Mouse (Mus musculus) ES-Bruce4 (cell line): ENCODE measurements around the gene Cstf3. TPM values are rescaled to one million over a fixed set of nuclear protein-coding genes. Genes with fewer than 3 reads are reported as not detected.

Experiments used
- H3K27ac ChIP-seq: 2 replicates; pipeline ENCODE4 v1.5.1; 2012; ENCODE audit warnings: low read length, inconsistent platforms; ENCODE audit not compliant: insufficient read depth
- H3K27me3 ChIP-seq: 2 replicates; pipeline ENCODE4 v1.6.1; 2012; ENCODE audit warnings: mild to moderate bottlenecking, low read length, inconsistent platforms; ENCODE audit not compliant: control insufficient read depth, poor library complexity, insufficient read depth, severe bottlenecking
- H3K36me3 ChIP-seq: 2 replicates; pipeline ENCODE4 v1.6.1; 2012; ENCODE audit warnings: inconsistent platforms, mild to moderate bottlenecking, low read length, moderate library complexity; ENCODE audit not compliant: control insufficient read depth, poor library complexity, insufficient read depth, severe bottlenecking
- H3K4me1 ChIP-seq: one replicate; pipeline ENCODE4 v1.8.1; 2011; ENCODE audit warnings: low read length; ENCODE audit not compliant: control insufficient read depth, insufficient read depth
- H3K4me3 ChIP-seq: 2 replicates; pipeline ENCODE4 v1.5.1; 2011; ENCODE audit warnings: low read depth, mild to moderate bottlenecking, low read length
- H3K9ac ChIP-seq: 2 replicates; pipeline ENCODE4 v1.6.1; 2012; ENCODE audit warnings: low read depth, mild to moderate bottlenecking, inconsistent platforms; ENCODE audit not compliant: poor library complexity, severe bottlenecking
- H3K9me3 ChIP-seq: replicated peaks from 2 replicates; pipeline ENCODE4 v1.6.1; 2012; ENCODE audit warnings: mild to moderate bottlenecking, low read length, inconsistent platforms; ENCODE audit not compliant: control insufficient read depth, poor library complexity, insufficient read depth, severe bottlenecking
- CTCF ChIP-seq: IDR thresholded peaks from one replicate; pipeline ENCODE4 v1.8.1; 2011; ENCODE audit warnings: low read depth, low read length
- EP300 ChIP-seq: IDR thresholded peaks from 2 replicates; pipeline ENCODE4 v1.6.1; 2011; ENCODE audit warnings: low read depth, low read length; ENCODE audit not compliant: insufficient read depth
- POLR2A ChIP-seq: IDR thresholded peaks from one replicate; pipeline ENCODE4 v1.8.1; 2011; ENCODE audit warnings: low read length; ENCODE audit not compliant: insufficient read depth
- polyA plus RNA-seq: library from polyadenylated mRNA; stranded (reverse); fragments of >200 nt; gene quantifications from 2 replicates; pipeline ENCODE4 v1.2.4, GENCODE M21; 2011; ENCODE audit warnings: low read depth; ENCODE audit not compliant: missing spikeins, insufficient read depth, insufficient read length

Gene Cstf3
- polyA plus RNA-seq, 1 experiment = 85.7 TPM

GRCm38 (mm10) chr2:104590829-104591117, 450 bp downstream of the Cstf3 start:
- Histone ChIP-seq H3K27me3 (no peaks in the 10 kb centered on the region), H3K4me3 (peak overlapping the region; percentile 94), H3K27ac (peak overlapping the region; percentile 57), H3K36me3 (peaks cover 15% of the 10 kb centered on the region), H3K9me3 (no peaks in the 10 kb centered on the region), H3K9ac (peak overlapping the region; percentile 86), H3K4me1 (peaks cover 7% of the 10 kb centered on the region)
- TF ChIP-seq CTCF (no peak), POLR2A (no peak), EP300 (no peak)

DNA sequence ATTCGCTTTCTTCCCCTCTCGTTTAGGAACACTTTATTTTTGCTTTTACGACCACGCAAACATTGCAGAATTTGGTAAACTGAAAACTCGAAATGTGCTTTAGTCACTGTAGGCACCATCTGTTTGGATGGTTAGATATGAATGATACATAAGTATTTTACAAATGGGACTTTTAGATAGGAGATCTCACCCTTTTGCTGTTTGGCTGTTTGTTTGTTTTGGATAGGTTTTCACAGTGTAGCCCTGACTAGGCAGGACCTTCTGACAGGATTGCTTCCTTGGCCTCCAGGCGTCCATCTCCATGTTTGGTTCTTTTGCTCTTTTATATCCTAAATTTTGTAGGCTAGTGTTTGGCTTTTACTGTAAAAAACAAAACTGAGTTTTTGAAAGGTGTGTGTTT, 818 bp downstream of the Cstf3 start:
- H3K36me3 ChIP-seq = peaks cover 15% of the 10 kb centered on the region
- H3K9me3 ChIP-seq = no peaks in the 10 kb centered on the region
- H3K27ac ChIP-seq = peak overlapping the region; percentile 57; the same call in 1 of the 2 replicates
- no peaks in the 10 kb centered on the region for H3K27me3 ChIP-seq
- H3K4me1 ChIP-seq = peaks cover 7% of the 10 kb centered on the region
- peak overlapping the region; percentile 94 for H3K4me3 ChIP-seq
- TF ChIP-seq CTCF = no peak
- no peak for TF ChIP-seq POLR2A
- TF ChIP-seq EP300 = no peak
- H3K9ac ChIP-seq = peak overlapping the region; percentile 86

DNA sequence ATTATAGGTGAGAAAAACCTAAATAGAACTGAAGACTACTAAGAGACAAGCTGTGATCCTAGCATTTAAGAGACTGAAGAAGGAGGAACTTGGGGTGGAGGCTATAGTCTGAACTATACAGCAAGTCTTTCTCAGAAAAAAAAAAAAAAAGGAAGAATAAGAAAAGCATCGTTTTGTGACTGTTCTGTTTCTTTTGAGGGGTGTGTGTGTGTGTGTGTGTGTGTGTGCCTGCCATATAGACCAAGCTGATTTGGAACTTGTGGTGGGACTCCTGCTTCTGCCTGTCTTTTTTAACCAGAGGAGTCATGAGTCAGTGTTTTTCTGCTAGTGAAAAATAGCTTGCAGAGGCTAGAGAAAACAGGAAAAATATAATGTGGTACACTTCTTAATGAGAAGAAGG, 4.7 kb downstream of the Cstf3 start:
- no peaks in the 10 kb centered on the region for H3K9me3 ChIP-seq
- H3K4me1 ChIP-seq = peaks cover 7% of the 10 kb centered on the region
- H3K27me3 ChIP-seq = no peaks in the 10 kb centered on the region
- no peak overlapping the region for H3K4me3 ChIP-seq
- H3K27ac ChIP-seq = no peak overlapping the region
- TF ChIP-seq POLR2A = no peak
- TF ChIP-seq EP300 = no peak
- no peak for TF ChIP-seq CTCF
- H3K36me3 ChIP-seq = peaks cover 24% of the 10 kb centered on the region
- no peak overlapping the region for H3K9ac ChIP-seq

- peaks cover 5% of the 10 kb centered on the region for H3K4me1 ChIP-seq
- no peak for TF ChIP-seq CTCF
- no peak for TF ChIP-seq POLR2A
- H3K9me3 ChIP-seq = no peaks in the 10 kb centered on the region
Observed at GRCm38 (mm10) chr2:104603431-104603830, 13.1 kb downstream of the Cstf3 start.

GRCm38 (mm10) chr2:104604718-104605117, 14.4 kb downstream of the Cstf3 start:
- H3K36me3 ChIP-seq = peaks cover 8% of the 10 kb centered on the region
- H3K27ac ChIP-seq = no peak overlapping the region; the same call in 1 of the 2 replicates
- H3K4me1 ChIP-seq = peaks cover 5% of the 10 kb centered on the region
- H3K9ac ChIP-seq = no peak overlapping the region
- TF ChIP-seq POLR2A (no peak), EP300 (no peak), CTCF (no peak)
- H3K27me3 ChIP-seq = no peaks in the 10 kb centered on the region
- H3K9me3 ChIP-seq = no peaks in the 10 kb centered on the region
- H3K4me3 ChIP-seq = no peak overlapping the region

More at GRCm38 (mm10) chr2:104603431-104603830, 13.1 kb downstream of the Cstf3 start:
- H3K9ac ChIP-seq = no peak overlapping the region
- H3K27me3 ChIP-seq = no peaks in the 10 kb centered on the region
- no peak overlapping the region for H3K4me3 ChIP-seq
- H3K36me3 ChIP-seq = peaks cover 8% of the 10 kb centered on the region
- H3K27ac ChIP-seq = peak overlapping the region; percentile 51

GRCm38 (mm10) chr2:104605560-104605959, 15.2 kb downstream of the Cstf3 start:
- H3K9ac ChIP-seq = no peak overlapping the region
- no peak overlapping the region for H3K27ac ChIP-seq
- no peaks in the 10 kb centered on the region for H3K9me3 ChIP-seq
- no peak overlapping the region for H3K4me3 ChIP-seq
- H3K4me1 ChIP-seq = peaks cover 5% of the 10 kb centered on the region
- H3K27me3 ChIP-seq = no peaks in the 10 kb centered on the region
- peaks cover 6% of the 10 kb centered on the region for H3K36me3 ChIP-seq
- TF ChIP-seq CTCF (no peak), POLR2A (no peak), EP300 (no peak)
